Mouse (Mus musculus): Measurements from ENCODE around the gene Olfr1186. TPM values are rescaled to one million over a fixed set of nuclear protein-coding genes. Genes with fewer than 3 reads are reported as not detected.
"Not testable (repeated sequence)": the region's sequence is repeated elsewhere in the genome, so short reads cannot be mapped to it uniquely, and the experiment has no call there.

The Olfr1186 gene
- not detected in 2 replicates for polyA plus RNA-seq (2012; ENCODE audit: insufficient read depth, insufficient read length, missing spikeins)

GRCm38 (mm10) chr2:88518251-88518650 lies at the start of gene Olfr1186:
TSS of gene Olfr1186 (plus strand) at chr2:88518551.
- Histone ChIP-seq H3K4me3 (ENCODE audit: insufficient read depth, low read length) (no peak within 1 kb of the TSS), H3K4me1 (ENCODE audit: control insufficient read depth, insufficient read depth, low read length) (no peaks in the 10 kb centered on the region), H3K27ac (ENCODE audit: insufficient read depth, low read depth, low read length) (no peak within 1 kb of the TSS)
- no peak for TF ChIP-seq POLR2A (IDR thresholded peaks at IDR 0.05; ENCODE audit: borderline replicate concordance, low read depth, low read length)
- no peak for TF ChIP-seq CTCF (IDR thresholded peaks at IDR 0.05; ENCODE audit: low read depth, low read length)

- Histone ChIP-seq H3K27ac (ENCODE audit: insufficient read depth, low read depth, low read length) (no peak within 1 kb of the TSS), H3K4me1 (ENCODE audit: control insufficient read depth, insufficient read depth, low read length) (no peaks in the 10 kb centered on the region), H3K4me3 (ENCODE audit: insufficient read depth, low read length) (no peak within 1 kb of the TSS)
- no peak for TF ChIP-seq POLR2A (IDR thresholded peaks at IDR 0.05; ENCODE audit: borderline replicate concordance, low read depth, low read length)
- TF ChIP-seq CTCF (IDR thresholded peaks at IDR 0.05; ENCODE audit: low read depth, low read length): no peak
Measured at GRCm38 (mm10) chr2:88483298-88483697, 35.1 kb upstream of the Olfr1186 start, which contains the start of gene Olfr1184. TSS of gene Olfr1184 (plus strand) at chr2:88483598.

- H3K4me3 ChIP-seq (ENCODE audit: insufficient read depth, low read length): no peak within 1 kb of the TSS
- no peak for TF ChIP-seq CTCF (IDR thresholded peaks at IDR 0.05; ENCODE audit: low read depth, low read length)
- TF ChIP-seq POLR2A (IDR thresholded peaks at IDR 0.05; ENCODE audit: borderline replicate concordance, low read depth, low read length): no peak
- no peak within 1 kb of the TSS for H3K27ac ChIP-seq (ENCODE audit: insufficient read depth, low read depth, low read length)
- H3K4me1 ChIP-seq (ENCODE audit: control insufficient read depth, insufficient read depth, low read length): no peaks in the 10 kb centered on the region
Measured at GRCm38 (mm10) chr2:88493020-88493419, 25.3 kb upstream of the Olfr1186 start, which contains the start of gene Olfr1185-ps1. TSS of gene Olfr1185-ps1 (plus strand) at chr2:88493320.

GRCm38 (mm10) chr2:88525720-88526119 lies 7.4 kb downstream of the Olfr1186 start:
- TF ChIP-seq CTCF (IDR thresholded peaks at IDR 0.05; ENCODE audit: low read depth, low read length): no peak
- no peak for TF ChIP-seq POLR2A (IDR thresholded peaks at IDR 0.05; ENCODE audit: borderline replicate concordance, low read depth, low read length)
- Histone ChIP-seq H3K4me3 (ENCODE audit: insufficient read depth, low read length) (no peak overlapping the region), H3K27ac (ENCODE audit: insufficient read depth, low read depth, low read length) (no peak overlapping the region), H3K4me1 (ENCODE audit: control insufficient read depth, insufficient read depth, low read length) (no peaks in the 10 kb centered on the region)

- TF ChIP-seq CTCF (IDR thresholded peaks at IDR 0.05; ENCODE audit: low read depth, low read length) (no peak), POLR2A (IDR thresholded peaks at IDR 0.05; ENCODE audit: borderline replicate concordance, low read depth, low read length) (no peak)
- Histone ChIP-seq H3K4me3 (ENCODE audit: insufficient read depth, low read length) (no peak within 1 kb of the TSS), H3K27ac (ENCODE audit: insufficient read depth, low read depth, low read length) (no peak within 1 kb of the TSS), H3K4me1 (ENCODE audit: control insufficient read depth, insufficient read depth, low read length) (no peaks in the 10 kb centered on the region)
Measured at GRCm38 (mm10) chr2:88556635-88557034, 38.3 kb downstream of the Olfr1186 start, which contains the start of gene Olfr1188. TSS of gene Olfr1188 (plus strand) at chr2:88556935.

- not testable (repeated sequence) for H3K4me3 ChIP-seq (ENCODE audit: insufficient read depth, low read length); H3K27ac ChIP-seq (ENCODE audit: insufficient read depth, low read depth, low read length); H3K4me1 ChIP-seq (ENCODE audit: control insufficient read depth, insufficient read depth, low read length)
Measured at GRCm38 (mm10) chr2:88572696-88573095, 54.3 kb downstream of the Olfr1186 start.

Other genes with a start within 250 kb of the Olfr1186 start
- not detected in 2 replicates for gene Olfr1173, start 238.7 kb upstream of the Olfr1186 start, polyA plus RNA-seq (2012; ENCODE audit: insufficient read depth, insufficient read length, missing spikeins)
- gene Olfr1174-ps, start 203.4 kb upstream of the Olfr1186 start, polyA plus RNA-seq (2012; ENCODE audit: insufficient read depth, insufficient read length, missing spikeins): not detected in 2 replicates
- gene Olfr1175-ps, start 191.3 kb upstream of the Olfr1186 start, polyA plus RNA-seq (2012; ENCODE audit: insufficient read depth, insufficient read length, missing spikeins): 0.15 TPM in 1 of 2 replicates, not detected in the other
- not detected in 2 replicates for gene Olfr1176, start 181.8 kb upstream of the Olfr1186 start, polyA plus RNA-seq (2012; ENCODE audit: insufficient read depth, insufficient read length, missing spikeins)
- gene Olfr1177-ps, start 172.1 kb upstream of the Olfr1186 start, polyA plus RNA-seq (2012; ENCODE audit: insufficient read depth, insufficient read length, missing spikeins): not detected in 2 replicates
- gene Olfr1178, start 131.5 kb upstream of the Olfr1186 start, polyA plus RNA-seq (2012; ENCODE audit: insufficient read depth, insufficient read length, missing spikeins): not detected in 2 replicates
- not detected in 2 replicates for gene Olfr1179, start 112.1 kb upstream of the Olfr1186 start, polyA plus RNA-seq (2012; ENCODE audit: insufficient read depth, insufficient read length, missing spikeins)
- gene Olfr1180, start 99.4 kb upstream of the Olfr1186 start, polyA plus RNA-seq (2012; ENCODE audit: insufficient read depth, insufficient read length, missing spikeins): not detected in 2 replicates
- not detected in 2 replicates for gene Olfr1181, start 92.4 kb upstream of the Olfr1186 start, polyA plus RNA-seq (2012; ENCODE audit: insufficient read depth, insufficient read length, missing spikeins)
- gene Gm13757, start 69.4 kb upstream of the Olfr1186 start, polyA plus RNA-seq (2012; ENCODE audit: insufficient read depth, insufficient read length, missing spikeins): not detected in 2 replicates
- 0.07 and 0.13 TPM in 2 replicates for gene Olfr1183, start 63.7 kb upstream of the Olfr1186 start, polyA plus RNA-seq (2012; ENCODE audit: insufficient read depth, insufficient read length, missing spikeins)
- not detected in 2 replicates for gene Olfr1184, start 35.0 kb upstream of the Olfr1186 start, polyA plus RNA-seq (2012; ENCODE audit: insufficient read depth, insufficient read length, missing spikeins)
- gene Olfr1185-ps1, start 25.2 kb upstream of the Olfr1186 start, polyA plus RNA-seq (2012; ENCODE audit: insufficient read depth, insufficient read length, missing spikeins): not detected in 2 replicates
- gene Olfr1188, start 38.4 kb downstream of the Olfr1186 start, polyA plus RNA-seq (2012; ENCODE audit: insufficient read depth, insufficient read length, missing spikeins): not detected in 2 replicates
- gene Olfr1189, start 67.9 kb downstream of the Olfr1186 start, polyA plus RNA-seq (2012; ENCODE audit: insufficient read depth, insufficient read length, missing spikeins): not detected in 2 replicates
- 0.12 TPM in 1 of 2 replicates, not detected in the other for gene Olfr1191-ps1, start 122.0 kb downstream of the Olfr1186 start, polyA plus RNA-seq (2012; ENCODE audit: insufficient read depth, insufficient read length, missing spikeins)
- gene Olfr1192-ps1, start 130.0 kb downstream of the Olfr1186 start, polyA plus RNA-seq (2012; ENCODE audit: insufficient read depth, insufficient read length, missing spikeins): 0.12 TPM in 1 of 2 replicates, not detected in the other
- 0.45 TPM in 1 of 2 replicates, not detected in the other for gene Olfr1193, start 157.1 kb downstream of the Olfr1186 start, polyA plus RNA-seq (2012; ENCODE audit: insufficient read depth, insufficient read length, missing spikeins)
- gene Olfr1195, start 170.6 kb downstream of the Olfr1186 start, polyA plus RNA-seq (2012; ENCODE audit: insufficient read depth, insufficient read length, missing spikeins): not detected in 2 replicates
- not detected in 2 replicates for gene Olfr1196, start 186.0 kb downstream of the Olfr1186 start, polyA plus RNA-seq (2012; ENCODE audit: insufficient read depth, insufficient read length, missing spikeins)
- not detected in 2 replicates for gene Olfr1197, start 213.8 kb downstream of the Olfr1186 start, polyA plus RNA-seq (2012; ENCODE audit: insufficient read depth, insufficient read length, missing spikeins)
- gene Olfr1198, start 232.8 kb downstream of the Olfr1186 start, polyA plus RNA-seq (2012; ENCODE audit: insufficient read depth, insufficient read length, missing spikeins): not detected in 2 replicates
- not detected in 2 replicates for gene Olfr1199, start 241.9 kb downstream of the Olfr1186 start, polyA plus RNA-seq (2012; ENCODE audit: insufficient read depth, insufficient read length, missing spikeins)